Mouse (Mus musculus): ENCODE results near the gene Unkl.

Gene Unkl

DNA sequence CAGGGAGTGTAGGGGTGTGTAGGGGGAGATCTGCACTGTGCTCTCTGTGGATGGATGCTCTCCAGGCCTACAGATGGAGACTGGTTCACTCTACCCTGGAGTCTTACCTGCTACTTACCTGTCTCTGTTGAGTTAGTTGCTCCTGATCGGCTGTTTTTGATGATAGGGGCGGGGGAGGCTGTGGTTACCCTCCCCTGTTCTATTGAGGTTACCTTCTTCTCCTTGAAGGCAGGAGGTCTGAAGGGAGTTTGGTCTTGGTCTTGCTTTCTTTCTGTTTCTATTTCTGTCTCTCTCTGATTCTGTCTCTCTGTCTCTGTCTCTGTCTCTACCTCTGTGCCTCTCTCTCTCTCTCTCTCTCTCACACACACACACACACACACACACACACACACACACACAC lies 66.9 kb downstream of the Unkl start:
- DNase-seq (ENCODE audit: low spot score): no peak

GRCm38 (mm10) chr17:25256140-25256754 lies 68.0 kb downstream of the Unkl start, which contains the start of gene Baiap3:
Gene Baiap3, minus strand, starts transcription at chr17:25256364.
- DNase-seq (ENCODE audit: low spot score): no peak

DNA sequence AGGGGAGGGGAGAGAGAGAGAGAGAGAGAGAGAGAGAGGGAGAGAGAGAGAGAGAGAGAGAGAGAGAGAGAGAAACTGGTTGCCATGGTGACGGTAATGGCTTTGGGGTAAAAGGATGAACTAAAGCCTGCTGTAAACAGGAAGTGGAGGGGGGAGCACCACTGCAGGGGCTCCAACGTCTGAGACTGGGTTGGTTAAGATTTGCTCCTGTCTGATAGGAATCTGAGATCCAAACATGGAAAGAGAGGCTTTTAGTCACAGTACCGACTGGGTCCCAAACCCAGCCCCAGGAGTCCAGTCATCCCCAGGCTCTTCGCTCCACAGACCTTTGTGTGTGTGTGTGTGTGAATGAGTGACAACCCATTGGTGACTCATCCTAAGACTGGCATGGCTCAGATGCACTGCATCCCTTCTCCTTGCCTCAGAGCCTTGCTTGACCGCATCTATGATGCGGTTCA lies 69.6 kb downstream of the Unkl start:
- no peak for DNase-seq (ENCODE audit: low spot score)

- DNase-seq (ENCODE audit: low spot score): no peak
These were observed 76.3 kb downstream of the Unkl start for GRCm38 (mm10) chr17:25264453-25264852.

- DNase-seq (ENCODE audit: low spot score): no peak
These were observed 82.7 kb downstream of the Unkl start for GRCm38 (mm10) chr17:25270795-25271335.

DNA sequence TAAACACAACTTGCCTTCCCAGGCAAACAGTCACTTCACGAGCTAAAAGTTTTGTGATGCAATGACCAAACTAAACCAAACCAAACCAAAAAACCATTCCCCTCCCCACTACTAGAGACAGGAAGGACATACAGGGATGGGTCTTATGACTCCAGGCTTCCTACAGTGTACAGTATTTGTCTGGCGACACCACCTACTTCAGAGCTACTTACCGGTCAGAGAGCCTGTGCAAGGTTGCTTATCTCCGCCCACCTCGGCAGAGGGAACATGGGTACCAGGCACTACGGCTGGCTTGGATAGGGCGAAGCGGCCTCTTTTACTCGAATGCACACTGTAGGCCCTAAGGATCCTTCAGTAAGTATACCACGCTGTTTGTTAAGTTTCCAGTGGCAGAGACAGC lies 84.1 kb downstream of the Unkl start:
- no peak for DNase-seq (ENCODE audit: low spot score)

DNA sequence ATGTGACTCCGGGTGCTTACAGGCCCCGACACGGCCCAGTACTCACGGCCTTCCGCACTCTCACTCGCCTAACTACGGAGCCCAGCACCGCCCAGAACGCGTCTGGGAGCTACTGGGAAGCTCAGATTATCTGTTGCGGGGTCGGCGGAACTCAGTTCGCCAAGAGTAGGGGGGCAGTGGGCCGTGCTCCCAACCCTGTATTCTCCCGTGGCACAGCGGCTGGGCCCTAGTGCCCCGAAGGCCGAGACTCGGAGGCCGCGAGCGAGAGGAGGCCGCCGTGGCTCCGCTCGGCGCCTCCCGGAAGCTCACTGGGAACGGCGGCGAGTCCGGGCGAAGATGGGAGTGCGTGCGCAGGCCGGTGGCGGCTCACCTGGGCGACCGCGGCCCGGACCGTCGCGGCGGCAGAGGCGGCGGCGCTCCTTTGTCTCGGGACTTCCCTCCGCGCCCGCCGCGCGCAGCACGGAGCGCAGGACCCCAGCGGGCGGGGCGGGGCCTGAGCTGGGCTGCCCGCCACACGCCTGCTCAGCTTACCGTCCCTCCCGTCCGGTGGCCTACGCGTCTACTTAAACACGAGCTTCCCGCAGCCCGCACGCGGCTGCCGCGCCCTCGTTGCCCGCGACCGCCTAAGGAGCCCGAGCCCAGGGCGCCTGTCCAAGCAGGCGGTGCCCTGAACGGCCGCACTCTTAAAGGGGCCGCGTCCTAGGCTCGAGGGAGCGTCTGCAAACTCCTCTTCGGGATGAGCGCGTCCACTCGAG lies 84.9 kb downstream of the Unkl start:
- peak; percentile 93 for DNase-seq (ENCODE audit: low spot score)

DNA sequence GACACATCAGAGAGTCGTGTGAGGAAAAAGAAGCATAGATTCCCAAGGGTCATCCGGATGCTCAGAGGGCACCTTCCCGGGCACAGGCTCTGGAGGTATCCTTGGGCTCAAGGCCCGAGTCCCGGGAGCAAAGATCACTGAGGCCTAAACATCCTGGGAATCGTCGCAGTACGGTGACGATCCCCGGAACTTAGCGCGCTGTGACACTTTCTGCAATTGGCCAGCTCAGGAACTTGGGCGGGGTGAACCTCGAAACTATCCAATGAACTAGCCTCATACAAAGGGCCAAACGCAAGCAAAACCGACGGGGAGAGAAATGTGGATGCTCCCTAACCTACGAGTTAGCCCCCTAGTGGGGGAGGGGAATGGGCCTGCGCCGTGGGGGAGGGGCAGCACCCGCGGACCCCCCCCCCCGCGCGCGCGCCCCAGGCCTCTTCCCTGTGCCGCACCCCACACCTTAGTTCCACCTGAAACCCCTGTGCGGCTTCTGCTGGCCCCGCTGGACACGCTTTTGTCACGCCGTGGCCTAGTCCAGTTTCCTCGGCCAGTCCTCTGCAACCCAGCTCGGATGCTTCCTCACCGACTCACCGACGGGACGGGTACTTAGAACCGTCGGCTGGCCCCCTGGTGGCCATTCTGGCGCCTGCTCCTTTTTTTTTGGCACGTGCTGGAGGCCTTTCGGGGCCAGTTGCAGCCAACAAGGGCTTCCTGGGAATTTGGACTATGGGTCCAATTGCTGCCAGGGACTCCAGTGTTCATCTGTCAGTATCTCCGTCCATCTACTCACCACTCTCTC lies 85.7 kb downstream of the Unkl start:
- peak; percentile 99 for DNase-seq (ENCODE audit: low spot score)

- no peak for DNase-seq (ENCODE audit: low spot score)
These were observed 86.6 kb downstream of the Unkl start, which contains the start of gene Ube2i for GRCm38 (mm10) chr17:25274571-25275346. Gene Ube2i, minus strand, starts transcription at chr17:25274622.

DNA sequence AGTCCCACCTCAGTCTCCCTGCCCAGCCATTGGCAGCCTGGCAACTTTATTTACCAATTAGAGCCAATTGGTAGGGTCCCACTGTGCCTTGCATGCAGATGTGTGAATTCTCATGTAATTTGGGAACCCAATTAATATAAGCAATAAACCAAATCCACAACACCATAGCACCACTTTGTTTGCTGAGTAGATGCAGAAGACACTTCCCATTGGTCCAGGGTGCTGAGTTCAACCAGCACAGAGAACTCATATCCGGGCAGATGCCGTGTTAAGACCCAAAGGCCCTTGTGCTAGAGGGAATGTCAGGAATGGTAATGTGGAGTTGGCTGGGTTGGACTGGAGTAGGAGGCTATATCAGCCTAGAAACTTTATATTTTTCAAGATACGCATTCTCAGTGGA lies 87.6 kb downstream of the Unkl start:
- no peak for DNase-seq (ENCODE audit: low spot score)

DNA sequence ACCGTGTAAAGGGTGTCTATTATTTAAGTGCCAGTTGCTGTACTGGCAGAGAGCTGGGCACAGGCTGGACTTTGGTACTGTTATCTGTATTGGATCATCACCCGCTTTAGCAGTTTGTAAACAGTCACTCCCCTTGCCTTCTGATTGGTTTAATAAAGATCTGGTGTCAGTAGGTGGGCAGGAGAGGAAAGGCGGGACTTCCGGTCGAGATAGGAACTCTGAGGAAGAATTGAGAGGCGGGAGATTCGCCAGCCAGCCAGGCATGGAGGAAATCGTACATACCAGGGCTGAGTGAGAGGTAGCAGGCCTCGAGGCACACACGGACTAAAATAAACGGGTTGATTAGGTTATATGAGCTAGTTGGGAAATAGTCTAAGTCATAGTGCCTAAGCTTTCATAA lies 93.9 kb downstream of the Unkl start:
- peak; percentile 18 for DNase-seq (ENCODE audit: low spot score)

All from layer of hippocampus, adult 9-10 months (tissue).